Mouse (Mus musculus): ENCODE measurements around the gene Spata17.

DNA sequence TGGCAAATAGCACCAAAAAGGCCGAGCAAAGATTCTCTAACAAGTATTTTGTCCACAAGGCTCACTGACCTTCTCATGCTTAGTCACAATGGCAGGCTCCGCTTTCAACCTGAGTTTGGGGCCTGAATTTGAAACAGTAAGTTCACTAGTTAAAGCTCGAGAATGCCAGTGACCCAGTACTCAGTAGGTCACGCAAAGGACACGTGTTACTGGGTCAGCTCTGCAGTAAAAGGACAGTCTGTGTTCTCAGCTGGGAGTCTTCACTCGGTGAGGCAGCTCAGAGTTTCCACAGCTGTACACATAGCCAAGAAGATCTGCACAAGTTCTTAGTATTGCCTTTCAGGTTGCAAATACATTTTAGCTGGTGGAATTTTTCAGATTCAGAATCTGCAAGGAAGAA is 21.0 kb upstream of the Spata17 start:
- no peak for TF ChIP-seq CTCF (IDR thresholded peaks at IDR 0.05; ENCODE audit: control insufficient read depth, insufficient read depth, low read length)
- TF ChIP-seq POLR2A (IDR thresholded peaks at IDR 0.05; ENCODE audit: borderline replicate concordance, control insufficient read depth, low read depth, low read length) = no peak
